Mouse (Mus musculus): ENCODE data around the gene Hand2.

The Hand2 gene

GRCm38 (mm10) chr8:57320851-57321743 lies at the start of gene Hand2:
Hand2 (plus strand) TSS chr8:57320983.
- no peak for DNase-seq (ENCODE audit: low spot score)

- DNase-seq (ENCODE audit: low spot score), result no peak
Measured at GRCm38 (mm10) chr8:57273055-57273454, 47.7 kb upstream of the Hand2 start.

GRCm38 (mm10) chr8:57293441-57293840 lies 27.3 kb upstream of the Hand2 start:
- no peak for DNase-seq (ENCODE audit: low spot score)

- DNase-seq (ENCODE audit: low spot score), result no peak
Measured at GRCm38 (mm10) chr8:57303513-57303912, 17.3 kb upstream of the Hand2 start.

- DNase-seq (ENCODE audit: low spot score), result no peak
Measured at GRCm38 (mm10) chr8:57304944-57305343, 15.8 kb upstream of the Hand2 start.

GRCm38 (mm10) chr8:57306441-57306840 lies 14.3 kb upstream of the Hand2 start:
- DNase-seq (ENCODE audit: low spot score), result no peak

GRCm38 (mm10) chr8:57309844-57310485 lies 10.8 kb upstream of the Hand2 start:
- no peak for DNase-seq (ENCODE audit: low spot score)

GRCm38 (mm10) chr8:57312031-57312981 lies 8.5 kb upstream of the Hand2 start:
- DNase-seq (ENCODE audit: low spot score), result no peak

GRCm38 (mm10) chr8:57313583-57313982 lies 7.2 kb upstream of the Hand2 start:
- no peak for DNase-seq (ENCODE audit: low spot score)

GRCm38 (mm10) chr8:57314216-57314615 lies 6.6 kb upstream of the Hand2 start:
- DNase-seq (ENCODE audit: low spot score), result no peak

GRCm38 (mm10) chr8:57315471-57315870 lies 5.3 kb upstream of the Hand2 start:
- DNase-seq (ENCODE audit: low spot score), result no peak

- DNase-seq (ENCODE audit: low spot score), result no peak
Measured at GRCm38 (mm10) chr8:57317107-57317506, 3.7 kb upstream of the Hand2 start.

- DNase-seq (ENCODE audit: low spot score), result no peak
Measured at GRCm38 (mm10) chr8:57317890-57318480, 2.8 kb upstream of the Hand2 start.

GRCm38 (mm10) chr8:57319092-57319980 lies 1.4 kb upstream of the Hand2 start:
- no peak for DNase-seq (ENCODE audit: low spot score)

- DNase-seq (ENCODE audit: low spot score), result no peak
Measured at GRCm38 (mm10) chr8:57319981-57320585, 700 bp upstream of the Hand2 start.

GRCm38 (mm10) chr8:57321898-57322895 lies 1.4 kb downstream of the Hand2 start:
- no peak for DNase-seq (ENCODE audit: low spot score)

GRCm38 (mm10) chr8:57322961-57323941 lies 2.5 kb downstream of the Hand2 start:
- DNase-seq (ENCODE audit: low spot score), result no peak

GRCm38 (mm10) chr8:57324091-57324490 lies 3.3 kb downstream of the Hand2 start:
- DNase-seq (ENCODE audit: low spot score), result no peak
